Mouse (Mus musculus) adrenal gland, postnatal 4 days (tissue): Measurements from ENCODE around the gene Rasgef1b. TPM values are rescaled to one million over a fixed set of nuclear protein-coding genes. Genes with fewer than 3 reads are reported as not detected.
"Not testable (repeated sequence)": the region's sequence is repeated elsewhere in the genome, so short reads cannot be mapped to it uniquely, and the experiment has no call there.

Experiments
- DNase-seq, 2 experiments: peaks; one replicate each; pipeline ENCODE4 v3.0.0; 2021 to 2022; ENCODE audit warnings: low spot score in 2 of 2, mixed read lengths in 2 of 2
- total RNA-seq, 2 experiments: library from RNA; stranded (reverse); gene quantifications; 2 replicates each; pipeline ENCODE4 v1.2.3; 2021

Gene Rasgef1b
- total RNA-seq, 2 experiments from 2014 or later = 9.1 to 10.1 TPM

DNA sequence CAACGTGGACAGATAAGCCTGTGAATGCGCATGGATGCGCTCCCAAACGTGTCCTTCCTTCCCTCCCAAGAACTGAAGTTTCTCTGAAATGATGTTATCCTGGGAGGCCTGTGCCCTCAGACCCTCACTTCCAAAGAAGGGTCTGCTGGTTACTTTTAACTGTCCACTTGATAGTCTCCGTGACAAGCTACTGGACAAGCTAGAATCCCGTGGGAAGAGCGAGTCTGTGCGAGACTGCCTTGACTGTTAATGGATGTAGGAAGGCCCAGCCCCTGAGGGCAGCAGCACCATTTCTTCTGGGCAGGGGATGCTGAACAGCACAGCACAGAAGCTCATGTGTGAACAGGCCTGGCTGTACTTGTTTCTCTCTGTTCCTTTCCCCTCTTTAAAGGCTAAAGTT is 496.5 kb downstream of the Rasgef1b start:
- no peak for DNase-seq

DNA sequence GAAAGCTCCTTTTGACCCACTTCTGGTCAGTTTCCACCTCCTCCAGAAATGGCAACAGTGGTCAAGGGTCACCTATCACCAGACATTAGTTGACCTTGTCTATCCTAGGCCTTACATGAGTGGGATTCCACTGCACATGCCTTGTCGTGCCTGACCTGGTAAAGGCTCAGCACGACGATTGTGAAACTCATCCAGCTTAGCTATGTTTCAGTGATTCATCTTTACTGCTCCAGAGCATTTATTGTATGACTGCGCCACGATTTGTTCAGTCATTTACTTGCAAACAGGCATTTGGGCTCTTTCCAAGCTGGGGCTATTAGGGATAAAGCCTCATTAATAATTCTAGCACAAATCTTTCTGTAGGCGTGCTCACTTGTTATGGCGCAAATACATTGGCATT is 498.4 kb downstream of the Rasgef1b start:
- no peak for DNase-seq

DNA sequence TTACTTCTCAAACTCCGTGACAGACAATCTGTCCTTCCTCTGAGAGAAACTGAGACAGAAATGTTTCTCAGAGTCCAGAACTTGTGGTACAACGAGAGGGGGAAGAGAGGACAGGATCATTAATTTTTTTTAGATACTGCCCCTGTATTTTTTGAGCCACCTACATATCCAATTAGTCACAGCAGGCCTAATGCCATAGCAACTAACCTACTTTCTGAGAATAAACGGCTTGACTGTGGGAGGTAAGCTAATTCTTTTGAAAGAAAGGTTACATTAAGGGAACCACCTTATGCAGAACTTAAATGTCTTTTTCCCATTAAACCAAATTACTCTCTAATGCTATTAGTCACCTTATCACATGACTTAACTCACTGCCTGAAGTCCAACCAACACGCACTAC is 501.5 kb downstream of the Rasgef1b start:
- DNase-seq = no peak

DNA sequence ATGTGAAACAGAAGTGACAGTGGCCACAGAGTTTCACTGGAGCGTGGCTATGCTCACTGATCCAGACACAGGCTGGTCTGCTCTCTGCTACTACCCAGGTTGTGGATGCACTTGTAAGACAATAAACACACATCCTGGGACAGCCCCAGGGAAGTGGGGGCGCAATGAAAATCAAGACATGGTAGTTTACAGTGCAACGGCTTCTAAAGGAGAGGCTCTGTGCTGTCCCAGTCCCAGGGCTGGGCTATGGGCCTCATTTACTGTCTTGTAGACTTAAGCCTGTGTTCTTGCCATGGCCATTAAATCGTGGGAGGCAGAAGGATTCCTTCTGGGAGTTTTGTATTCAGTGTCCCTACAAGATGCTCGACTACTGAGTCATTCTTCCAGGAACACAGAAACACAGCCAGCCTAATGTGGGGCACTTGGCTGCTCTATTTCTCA is 504.3 kb downstream of the Rasgef1b start:
- DNase-seq = no peak

DNA sequence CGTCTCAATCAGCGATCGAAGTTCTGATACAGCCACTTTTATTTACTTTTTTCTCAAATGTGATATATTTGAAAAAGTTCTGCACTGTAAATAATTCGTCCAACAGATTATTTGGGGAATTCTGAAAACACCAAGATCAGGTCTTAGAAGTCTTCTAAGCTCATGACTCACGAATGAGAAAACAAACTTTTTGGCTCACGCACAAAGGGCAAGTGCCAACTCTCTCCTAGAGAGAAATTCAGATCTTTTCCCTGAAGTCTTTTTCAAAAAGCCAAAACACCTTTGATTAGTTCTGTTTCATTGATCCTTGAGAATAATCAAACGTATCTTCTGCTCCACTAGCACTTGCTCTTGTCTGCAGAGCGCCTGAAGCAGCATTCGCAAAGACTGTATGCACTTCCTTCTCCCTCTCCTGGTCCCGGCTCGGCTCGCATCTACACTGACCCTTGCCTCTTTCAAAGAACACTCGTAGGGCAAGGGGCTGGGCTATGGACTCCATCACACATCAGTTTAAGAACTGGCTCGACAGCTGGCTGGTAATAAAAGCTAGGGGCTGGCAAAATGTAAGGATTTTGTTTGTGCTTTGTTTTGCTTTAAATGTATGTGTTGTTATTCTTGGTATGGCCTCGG is 504.9 kb downstream of the Rasgef1b start:
- DNase-seq = no peak

DNA sequence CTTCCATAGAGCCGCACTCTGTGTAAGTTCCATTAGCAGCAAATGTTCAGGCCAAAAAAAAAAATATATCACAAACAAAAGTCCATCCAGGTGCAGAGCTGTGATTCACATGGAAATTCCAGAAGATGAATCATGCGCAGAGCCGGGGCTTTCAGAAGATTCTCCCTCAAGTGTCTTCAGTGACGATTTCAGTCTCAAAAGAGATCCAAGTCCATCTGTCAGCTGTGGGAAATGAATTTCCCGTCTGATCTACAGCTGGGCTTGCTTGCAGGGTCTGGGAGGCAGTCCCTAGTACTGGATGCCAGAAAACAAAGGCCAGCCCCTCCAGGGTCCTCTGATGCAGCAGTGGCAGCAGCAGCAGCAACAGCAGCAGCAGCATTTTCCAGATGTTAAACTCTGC is 510.5 kb downstream of the Rasgef1b start:
- no peak for DNase-seq

DNA sequence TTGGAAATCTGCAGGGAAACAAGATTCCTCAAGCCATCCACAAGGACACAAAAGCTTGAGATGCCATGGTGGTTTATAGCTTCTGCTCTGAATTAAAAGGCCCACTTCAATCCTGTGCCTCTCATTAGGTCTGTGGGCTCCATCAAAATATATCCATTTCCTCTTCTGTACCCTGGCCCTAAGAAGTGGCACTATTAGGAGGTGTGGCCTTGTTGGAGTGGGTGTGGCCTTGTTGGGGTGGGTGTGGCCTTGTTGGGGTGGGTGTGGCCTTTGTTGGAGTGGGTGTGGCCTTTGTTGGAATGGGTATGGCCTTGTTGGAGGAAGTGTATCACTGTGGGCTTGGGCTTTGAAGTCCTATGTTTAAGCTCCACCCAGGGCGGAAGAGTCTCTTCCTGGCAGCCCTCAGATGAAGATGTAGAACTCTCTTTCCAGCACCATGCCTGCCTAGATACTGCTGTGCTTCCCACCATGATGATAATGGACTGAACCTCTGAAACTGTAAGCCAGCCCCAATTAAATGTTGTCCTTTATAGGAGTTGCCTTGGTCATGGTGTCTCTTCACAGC is 512.2 kb downstream of the Rasgef1b start:
- DNase-seq = not testable (repeated sequence)

DNA sequence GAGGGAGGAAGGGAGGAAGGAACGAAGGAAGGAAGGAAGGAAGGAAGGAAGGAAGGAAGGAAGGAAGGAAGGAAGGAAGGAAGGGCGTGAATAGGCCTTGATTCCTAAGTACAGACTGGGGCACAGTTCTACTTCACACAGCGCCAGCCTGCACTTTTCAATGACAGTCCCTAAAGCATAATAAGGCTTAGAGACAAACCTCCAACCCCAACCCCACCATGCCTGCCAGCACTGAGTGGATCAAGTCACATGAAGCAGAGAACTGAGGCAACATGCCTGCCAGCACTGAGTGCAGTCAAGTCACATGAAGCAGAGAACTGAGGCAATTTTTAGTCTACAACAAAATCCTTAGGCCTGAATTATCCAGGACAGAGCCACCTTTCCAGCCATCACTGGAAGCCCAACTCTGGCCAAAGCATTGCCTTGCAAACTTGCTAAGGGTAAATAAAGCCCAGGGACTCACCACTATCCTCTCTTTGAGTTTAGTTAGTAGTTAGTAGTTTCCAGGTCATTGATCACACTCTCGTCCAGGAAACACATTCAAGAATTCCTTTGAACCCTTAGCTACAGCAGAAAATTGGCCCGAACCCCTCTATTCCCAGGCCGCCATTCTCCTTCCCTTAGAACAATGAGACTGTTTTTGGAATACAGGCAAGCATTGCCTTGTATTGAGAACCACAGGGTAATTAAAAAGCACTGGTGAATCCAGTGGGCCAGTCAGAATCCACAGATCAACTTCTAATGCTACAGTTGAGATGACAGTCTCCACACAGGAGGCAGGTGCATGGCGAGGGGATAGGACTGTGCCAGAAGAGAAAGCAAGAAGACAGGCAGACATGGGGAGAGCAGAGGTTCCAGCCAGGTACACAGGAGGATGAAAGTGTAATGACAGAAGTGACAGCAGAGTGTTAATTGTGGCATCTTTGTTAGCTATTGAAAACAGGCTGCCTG is 513.4 kb downstream of the Rasgef1b start:
- DNase-seq = no peak

DNA sequence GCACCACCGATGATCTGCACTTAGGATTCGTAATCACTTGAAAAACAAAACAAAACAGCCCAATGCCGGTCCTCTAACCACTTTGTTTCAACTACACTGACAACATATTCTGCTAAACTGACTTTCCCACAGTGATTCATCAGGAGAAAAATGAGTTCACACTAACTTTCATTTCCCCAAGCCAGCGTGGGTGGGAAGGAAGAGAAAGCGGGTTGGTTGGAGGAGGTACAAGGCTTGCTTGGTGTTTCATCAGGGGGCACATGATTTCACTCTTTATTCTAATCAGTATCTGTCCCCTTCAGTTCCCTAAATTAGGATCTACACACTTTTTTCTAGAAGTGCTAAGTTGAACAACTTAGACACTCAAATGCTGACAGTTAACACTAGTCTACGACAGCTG is 514.5 kb downstream of the Rasgef1b start:
- DNase-seq = no peak

DNA sequence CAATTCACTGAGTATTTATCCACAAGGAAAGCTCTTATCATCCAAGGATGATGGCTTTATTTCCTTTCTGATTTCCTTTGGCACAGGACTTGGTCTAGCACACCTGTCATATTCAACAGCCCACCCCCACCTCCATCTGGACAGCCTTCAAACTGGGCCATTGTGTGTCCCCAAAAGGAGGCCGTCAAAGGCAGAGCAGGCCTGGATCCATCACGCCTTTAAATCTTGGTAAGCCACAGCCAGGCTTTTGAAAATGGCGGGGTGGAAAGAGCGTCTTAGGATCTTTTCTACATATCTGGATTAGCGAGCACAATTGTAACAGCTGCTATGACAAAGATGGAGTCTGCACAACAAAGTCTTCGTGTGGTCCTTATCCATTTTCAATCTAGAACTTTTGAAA is 515.7 kb downstream of the Rasgef1b start:
- DNase-seq = no peak

DNA sequence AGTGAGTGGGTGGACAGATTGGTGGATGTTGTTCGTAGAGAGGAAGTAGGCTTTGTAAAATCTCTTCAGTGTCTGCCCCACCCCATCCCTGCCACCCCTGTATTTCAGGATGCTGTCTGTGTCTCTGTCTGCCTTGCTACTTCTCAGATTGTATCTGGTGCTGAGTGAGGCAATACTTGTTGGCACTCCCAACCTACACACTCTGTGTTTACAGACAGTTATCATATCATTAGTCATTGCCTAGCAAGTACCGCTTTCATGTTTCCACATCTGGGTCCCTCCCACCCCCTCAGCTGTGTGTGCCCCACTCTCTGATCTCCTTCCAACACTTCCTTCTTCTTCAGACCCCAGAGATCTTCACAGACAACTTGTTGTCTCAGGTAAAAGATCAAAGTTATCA is 525.4 kb downstream of the Rasgef1b start:
- no peak for DNase-seq

DNA sequence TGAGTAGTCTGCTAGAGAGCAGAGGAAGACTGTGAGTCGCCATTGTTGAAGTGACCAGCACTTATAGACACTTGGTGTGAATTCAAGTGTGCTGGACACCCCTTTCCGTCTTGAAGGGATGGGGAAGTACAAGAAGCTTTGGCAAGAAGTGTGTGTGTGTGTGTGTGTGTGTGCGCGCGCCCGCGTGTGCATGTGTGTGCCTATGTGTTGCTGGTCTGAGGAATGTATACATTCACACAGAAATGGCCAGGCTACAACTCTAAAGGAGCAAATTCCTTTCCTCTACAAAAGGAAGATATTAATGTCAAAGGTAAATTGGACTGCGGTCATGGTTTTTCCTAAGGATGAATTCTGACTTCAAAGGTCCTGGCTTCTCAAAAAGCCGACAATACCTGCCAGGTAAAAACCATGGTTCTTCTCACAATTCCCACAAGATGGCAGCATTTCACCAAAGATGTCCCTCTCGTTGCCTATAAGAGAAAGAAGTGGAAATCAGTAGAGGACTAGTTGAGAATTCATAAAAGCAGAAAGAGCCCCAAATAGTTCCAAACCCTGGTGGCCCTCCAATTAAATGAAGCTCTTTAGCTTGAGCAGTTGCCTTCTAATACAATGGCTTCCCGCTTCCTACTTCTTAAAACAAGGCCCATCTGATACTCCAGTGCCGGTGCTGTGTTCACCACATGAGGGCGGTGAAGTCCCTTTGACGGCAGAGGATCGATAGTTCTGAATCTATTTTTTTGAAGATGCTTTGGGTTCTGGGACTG is 526.6 kb downstream of the Rasgef1b start:
- no peak for DNase-seq

DNA sequence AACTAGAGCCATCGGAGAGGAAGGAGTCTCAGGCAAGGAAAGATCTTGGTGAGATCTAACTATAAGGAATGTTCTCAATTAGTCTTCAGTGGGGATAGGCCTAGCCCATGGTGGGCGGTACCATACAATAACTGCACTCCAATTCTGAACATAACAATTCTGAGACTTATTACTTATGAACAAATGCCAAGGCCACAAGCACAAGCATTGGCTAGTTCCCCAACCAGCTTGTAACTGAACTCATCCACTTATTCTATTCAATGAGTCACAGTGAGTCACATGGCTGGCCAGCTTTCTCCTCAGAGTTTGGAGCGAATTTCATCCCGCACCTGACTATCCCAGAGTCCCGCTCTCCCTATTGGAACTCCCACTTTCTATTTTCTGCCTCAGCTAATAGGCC is 533.4 kb downstream of the Rasgef1b start:
- no peak for DNase-seq

DNA sequence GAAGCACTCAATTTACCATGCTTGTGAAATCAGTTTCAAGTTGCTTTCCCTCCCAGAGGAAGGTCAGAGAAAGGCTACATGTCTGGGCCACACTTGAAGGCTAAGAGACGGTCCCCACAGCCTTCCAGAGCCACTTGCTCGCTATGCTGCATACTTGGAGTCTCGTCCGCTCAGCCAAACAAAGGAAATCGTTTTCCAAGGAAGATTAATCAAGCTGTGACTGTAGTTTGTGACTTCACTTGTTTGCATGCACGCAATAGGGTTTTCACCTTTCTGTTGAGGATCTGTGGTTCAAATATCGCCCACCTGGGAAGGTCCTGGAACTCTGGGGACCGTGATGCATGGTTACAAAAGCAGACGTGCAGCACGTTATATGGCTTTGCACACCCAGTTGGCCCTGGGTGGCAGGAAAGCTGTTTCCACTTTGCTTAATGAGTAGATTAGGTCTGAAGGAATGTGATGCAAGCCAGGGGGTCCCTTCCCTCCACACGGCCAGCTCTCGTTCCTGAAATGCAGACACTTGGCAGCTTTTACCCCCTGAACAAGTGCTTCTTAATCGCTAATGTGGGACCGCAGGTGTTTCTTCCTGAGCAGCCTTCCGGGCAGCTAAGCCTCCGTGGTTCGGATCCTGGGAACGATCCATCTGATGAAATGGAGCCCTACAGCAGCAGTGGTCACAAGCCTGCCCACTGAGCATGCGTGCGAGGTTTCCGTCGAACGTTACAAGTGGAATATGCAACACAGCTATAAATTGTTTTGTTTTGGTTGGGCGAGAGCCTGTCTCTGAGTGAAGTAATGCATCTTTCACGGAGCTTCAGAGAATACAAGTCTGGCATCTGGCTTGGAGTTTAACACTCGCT is 537.7 kb downstream of the Rasgef1b start:
- no peak for DNase-seq

DNA sequence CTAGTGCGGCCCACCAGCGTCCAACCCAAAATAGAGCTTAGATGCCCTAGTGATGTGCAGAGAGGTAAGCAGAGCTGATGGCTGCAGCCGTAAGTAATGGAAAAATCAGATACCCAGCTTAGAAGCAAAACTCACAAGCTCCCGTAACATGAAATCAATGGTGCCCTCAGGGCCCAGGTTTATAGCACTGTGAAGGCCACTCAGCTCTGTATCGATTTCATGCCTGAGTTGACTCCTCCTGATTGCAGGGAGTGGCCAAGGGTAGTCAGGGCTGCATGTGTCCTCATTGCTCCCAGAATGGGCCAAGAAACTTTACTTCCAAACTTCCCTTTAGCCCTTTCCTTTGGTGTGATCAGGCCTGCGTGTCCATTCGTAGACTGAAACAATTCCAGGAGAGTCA is 545.2 kb downstream of the Rasgef1b start:
- DNase-seq = no peak

DNA sequence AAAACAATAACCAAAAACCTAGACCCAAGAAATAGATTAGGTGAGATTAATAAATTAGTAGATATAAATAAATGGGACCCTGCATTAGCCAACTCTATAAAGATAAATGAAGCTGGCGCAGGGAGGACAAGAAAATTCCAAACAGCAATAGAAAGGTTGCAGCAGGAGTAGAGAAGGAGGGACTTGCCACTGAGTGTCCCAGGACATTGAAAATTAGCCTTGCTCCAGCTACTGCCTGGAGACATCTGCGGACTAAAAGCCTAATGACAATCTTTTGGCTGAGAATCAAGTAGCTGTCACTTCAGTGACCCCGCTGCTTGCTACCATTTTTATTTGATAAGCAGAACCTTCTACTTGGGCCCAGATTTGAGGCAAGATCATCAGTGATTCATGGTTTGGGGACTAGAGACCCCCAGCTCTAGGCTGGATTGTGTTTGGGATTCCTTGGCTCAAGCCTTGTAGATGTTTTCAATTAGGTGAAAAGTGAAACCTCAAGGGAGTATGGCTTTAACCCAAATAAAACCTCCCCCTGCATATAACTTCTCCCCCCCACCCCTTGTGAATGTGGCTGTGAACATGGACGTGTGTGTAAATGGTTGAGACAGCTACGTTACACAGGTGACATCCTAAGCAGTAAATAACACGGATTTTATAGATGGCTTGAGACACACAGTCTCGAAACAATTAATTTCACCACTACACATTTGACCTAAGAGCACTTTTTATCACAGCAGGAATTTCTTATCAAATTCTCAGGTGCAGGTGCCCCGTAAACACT is 554.1 kb downstream of the Rasgef1b start:
- no peak for DNase-seq

DNA sequence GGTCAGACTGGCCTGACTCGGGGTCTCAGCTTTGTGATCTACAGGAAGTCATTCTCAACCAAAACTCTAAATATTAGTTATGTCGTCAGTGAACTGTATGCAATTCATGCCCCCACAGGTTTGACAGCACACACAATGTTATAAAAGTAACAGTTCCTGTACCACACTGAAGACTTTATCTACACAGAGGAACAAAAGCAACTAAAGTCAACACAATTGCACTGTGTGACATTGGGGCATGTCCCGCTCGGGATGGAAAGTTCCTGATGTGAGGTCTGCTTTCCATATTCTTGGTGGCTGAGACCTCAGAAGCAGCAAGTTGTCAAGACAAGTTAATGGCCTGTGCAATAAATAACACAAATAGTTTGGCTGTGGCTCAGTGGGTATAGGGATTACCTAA is 559.0 kb downstream of the Rasgef1b start:
- no peak for DNase-seq

DNA sequence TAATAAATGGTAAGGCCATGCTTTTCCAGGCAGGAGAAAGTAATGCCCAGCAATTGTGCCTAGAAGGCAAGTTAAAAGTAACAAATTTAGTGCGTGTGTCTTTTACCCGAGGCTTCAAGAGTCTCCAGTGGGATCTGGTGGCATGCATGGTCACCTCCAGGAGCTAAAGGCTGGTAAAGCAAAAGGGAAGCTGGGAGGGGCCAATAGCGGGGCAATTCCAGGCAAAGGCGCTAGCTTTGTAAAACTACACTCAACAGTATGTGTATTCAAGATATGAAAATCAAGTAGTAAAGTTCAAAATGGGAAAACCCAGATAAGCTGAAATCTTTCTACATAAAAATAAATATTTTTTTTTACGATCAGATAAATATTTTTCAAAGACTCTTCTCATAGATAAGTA is 561.1 kb downstream of the Rasgef1b start:
- no peak for DNase-seq
